Mouse (Mus musculus) hindbrain, embryonic 11.5 days (tissue): Measurements from ENCODE around the gene Slc6a3. TPM values are rescaled to one million over a fixed set of nuclear protein-coding genes. Genes with fewer than 3 reads are reported as not detected.
A peak's percentile ranks its signal among the peaks of the same experiment; 100 is the strongest.

ENCODE experiments used
- ATAC-seq: fragments of 200-750 bp; cut with Nextera tagmentation; 2 replicates; pipeline ENCODE4 v1.8.0; 2017; ENCODE audit warnings: mild to moderate bottlenecking, moderate TSS enrichment, moderate library complexity; ENCODE audit not compliant: low FRiP score
- DNase-seq: peaks from one replicate; pipeline ENCODE4 v3.0.0-alpha.2; 2015; ENCODE audit warnings: low spot score
- H3K27ac ChIP-seq: fragments of 300-500 bp; sonication (generic); 2 replicates; pipeline ENCODE4 v1.5.1; 2014; ENCODE audit warnings: mild to moderate bottlenecking, low read depth, low read length
- H3K27me3 ChIP-seq: fragments of 300-500 bp; sonication (generic); 2 replicates; pipeline ENCODE4 v1.6.1; 2014; ENCODE audit warnings: mild to moderate bottlenecking, low read length, moderate library complexity, mixed read lengths; ENCODE audit not compliant: control insufficient read depth, insufficient read depth
- H3K36me3 ChIP-seq: fragments of 300-500 bp; sonication (generic); 2 replicates; pipeline ENCODE4 v1.6.1; 2014; ENCODE audit warnings: mild to moderate bottlenecking, low read length, moderate library complexity, mixed read lengths; ENCODE audit not compliant: control insufficient read depth, insufficient read depth
- H3K4me1 ChIP-seq: fragments of 300-500 bp; sonication (generic); replicated peaks from 2 replicates; pipeline ENCODE4 v1.6.1; 2014; ENCODE audit warnings: low read length, mixed read lengths; ENCODE audit not compliant: control insufficient read depth, insufficient read depth
- H3K4me2 ChIP-seq: fragments of 300-500 bp; sonication (generic); replicated peaks from 2 replicates; pipeline ENCODE4 v1.6.1; 2014; ENCODE audit warnings: mild to moderate bottlenecking, low read depth, low read length
- H3K4me3 ChIP-seq: fragments of 300-500 bp; sonication (generic); 2 replicates; pipeline ENCODE4 v1.5.1; 2014; ENCODE audit warnings: low read depth, low read length
- H3K9ac ChIP-seq: fragments of 300-500 bp; sonication (generic); 2 replicates; pipeline ENCODE4 v1.6.1; 2014; ENCODE audit warnings: low read depth, low read length
- H3K9me3 ChIP-seq: fragments of 300-500 bp; sonication (generic); 2 replicates; pipeline ENCODE4 v1.6.1; 2016; ENCODE audit warnings: low read length; ENCODE audit not compliant: control insufficient read depth
- WGBS: fragments of 180-500 bp; shearing (Covaris S2); extraction: QIAGEN DNeasy Blood & Tissue Kit; methylation state at CpG from one replicate; pipeline ENCODE4 v1.1.7; 2014; 5-methylcytosine and 5-hydroxymethylcytosine counted together
- polyA plus RNA-seq: library from polyadenylated mRNA; unstranded; fragments of >200 nt; fragmentation: Nextera tagmentation; extraction: Ambion mirVana; gene quantifications from 2 replicates; pipeline ENCODE4 v1.2.1, GENCODE M21; 2014

Slc6a3 gene
- polyA plus RNA-seq, 1 experiment from 2014 or later, result 0.36 TPM

GRCm38 (mm10) chr13:73603522-73604155 lies 67.1 kb downstream of the Slc6a3 start, which contains the start of gene Clptm1l:
Clptm1l (plus strand) TSS chr13:73604006.
- peak within 1 kb of the TSS; percentile 58 for H3K27ac ChIP-seq
- no peaks in the 10 kb centered on the region for H3K27me3 ChIP-seq
- no peaks in the 10 kb centered on the region for H3K9me3 ChIP-seq
- ATAC-seq (peak; percentile 96), DNase-seq (peak; percentile 98)
- H3K4me1 ChIP-seq, result 0 out of 2 replicates have a peak, but pooled peaks cover 3% of the 10 kb centered on the region
- WGBS, result under 1% methylated on average over 53 of the region's 53 CpGs
- peaks cover 3% of the 10 kb centered on the region; the same call in 1 of the 2 replicates for H3K36me3 ChIP-seq
- H3K9ac ChIP-seq, result peak within 1 kb of the TSS; percentile 83
- H3K4me3 ChIP-seq, result peak within 1 kb of the TSS; percentile 85
- H3K4me2 ChIP-seq, result peak within 1 kb of the TSS; percentile 86

DNA sequence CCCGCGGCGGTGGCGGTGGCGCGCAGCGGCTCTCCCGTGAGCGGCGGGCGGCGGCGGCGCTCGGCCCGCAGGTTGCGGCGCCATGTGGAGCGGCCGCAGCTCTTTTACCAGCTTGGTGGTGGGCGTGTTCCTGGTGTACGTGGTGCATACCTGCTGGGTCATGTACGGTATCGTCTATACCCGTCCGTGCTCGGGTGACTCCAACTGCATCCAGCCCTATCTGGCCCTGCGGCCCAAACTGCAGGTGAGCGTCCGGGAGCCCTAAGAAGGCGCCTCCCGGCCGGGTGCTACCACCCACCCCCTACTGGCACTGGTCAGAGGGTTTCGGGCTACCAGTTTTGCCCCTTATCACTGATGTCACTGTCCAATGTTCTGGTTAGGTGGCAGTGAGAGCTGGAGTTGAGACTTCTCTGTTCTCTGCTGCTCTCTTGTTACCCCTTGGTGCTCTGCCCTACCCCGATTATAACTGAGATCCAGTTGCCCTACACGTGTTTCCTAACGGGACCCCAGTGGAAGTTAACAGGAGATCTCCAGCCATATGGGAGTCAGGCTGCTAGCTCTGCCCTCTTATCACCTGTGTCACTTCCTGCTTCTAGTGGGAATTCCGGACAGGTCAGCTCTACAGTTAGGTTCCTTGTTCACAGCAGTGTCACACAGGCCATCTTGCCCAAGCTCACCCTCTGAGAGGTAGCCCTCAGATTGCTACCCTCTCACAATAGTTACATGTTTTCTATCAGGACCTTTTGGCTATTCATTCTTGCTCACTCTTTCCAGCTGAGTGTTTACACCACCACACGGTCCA lies 67.8 kb downstream of the Slc6a3 start:
- peak overlapping the region; percentile 30; the same call in 1 of the 2 replicates for H3K27ac ChIP-seq
- no peaks in the 10 kb centered on the region for H3K9me3 ChIP-seq
- no peaks in the 10 kb centered on the region for H3K27me3 ChIP-seq
- peak overlapping the region; percentile 85 for H3K4me3 ChIP-seq
- 0 out of 2 replicates have a peak, but pooled peaks cover 3% of the 10 kb centered on the region for H3K4me1 ChIP-seq
- peaks cover 3% of the 10 kb centered on the region for H3K36me3 ChIP-seq
- H3K4me2 ChIP-seq, result peak overlapping the region; percentile 86
- ATAC-seq, result peak; percentile 86
- 6% methylated on average over 25 of the region's 39 CpGs for WGBS
- peak overlapping the region; percentile 83 for H3K9ac ChIP-seq
- DNase-seq, result peak; percentile 34

GRCm38 (mm10) chr13:73618406-73618805 lies 81.9 kb downstream of the Slc6a3 start:
- H3K4me2 ChIP-seq, result no peak overlapping the region
- no peaks in the 10 kb centered on the region for H3K9me3 ChIP-seq
- H3K27ac ChIP-seq, result no peak overlapping the region
- ATAC-seq (no peak), DNase-seq (no peak)
- 91% methylated on average over 5 of the region's 5 CpGs for WGBS
- H3K9ac ChIP-seq, result no peak overlapping the region
- H3K27me3 ChIP-seq, result no peaks in the 10 kb centered on the region
- peaks cover 7% of the 10 kb centered on the region; the same call in 1 of the 2 replicates for H3K36me3 ChIP-seq
- no peak overlapping the region for H3K4me3 ChIP-seq
- H3K4me1 ChIP-seq, result no peaks in the 10 kb centered on the region

DNA sequence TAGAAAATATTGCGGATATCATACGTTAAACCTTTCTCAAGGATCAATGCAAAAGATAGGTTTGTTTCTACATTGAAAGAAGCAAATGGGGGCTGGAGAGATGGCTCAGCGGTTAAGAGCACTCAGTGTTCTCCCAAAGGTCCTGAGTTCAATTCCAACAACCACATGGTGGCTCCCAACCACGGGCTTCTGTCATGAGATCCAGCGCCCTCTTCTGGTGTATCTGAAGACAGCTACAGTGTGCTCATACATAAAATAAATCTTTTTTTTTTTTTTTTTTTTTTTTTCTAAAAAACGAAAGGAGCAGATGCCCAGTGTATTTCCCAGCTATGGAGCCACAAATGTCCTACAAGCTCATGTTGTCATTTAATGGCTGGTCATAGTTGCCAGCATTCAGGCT lies 84.1 kb downstream of the Slc6a3 start:
- DNase-seq (peak; percentile 15), ATAC-seq (no peak)
- Histone ChIP-seq H3K4me2 (no peak overlapping the region), H3K27me3 (no peaks in the 10 kb centered on the region), H3K36me3 (peaks cover 5% of the 10 kb centered on the region; the same call in 1 of the 2 replicates), H3K9ac (no peak overlapping the region), H3K27ac (no peak overlapping the region), H3K9me3 (no peaks in the 10 kb centered on the region), H3K4me3 (no peak overlapping the region), H3K4me1 (no peaks in the 10 kb centered on the region)
- 76% methylated on average over 6 of the region's 6 CpGs for WGBS

DNA sequence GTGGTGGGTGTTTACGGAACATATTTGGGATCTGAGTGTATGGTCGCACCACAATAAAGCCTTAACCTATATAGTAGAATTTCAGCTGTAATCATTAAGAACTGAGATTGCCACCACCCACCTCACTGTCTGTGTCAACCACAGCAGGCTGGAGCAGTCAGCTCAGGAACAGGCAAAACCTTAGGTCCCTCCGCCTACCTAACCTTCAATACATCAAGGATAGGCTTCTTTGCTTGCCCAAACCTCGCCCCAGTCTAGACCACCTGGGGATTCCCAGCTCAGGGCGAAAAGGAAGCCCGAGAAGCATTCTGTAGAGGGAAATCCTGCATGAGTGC lies 89.8 kb downstream of the Slc6a3 start:
- Histone ChIP-seq H3K4me2 (peak overlapping the region; percentile 65), H3K9me3 (no peaks in the 10 kb centered on the region), H3K4me1 (no peaks in the 10 kb centered on the region), H3K4me3 (peak overlapping the region; percentile 38), H3K27ac (no peak overlapping the region), H3K27me3 (no peaks in the 10 kb centered on the region), H3K36me3 (no peaks in the 10 kb centered on the region), H3K9ac (peak overlapping the region; percentile 65)
- ATAC-seq, result no peak; the same call in 1 of the 2 replicates
- 46% methylated on average over 6 of the region's 6 CpGs for WGBS
- no peak for DNase-seq

- Histone ChIP-seq H3K4me1 (no peaks in the 10 kb centered on the region), H3K4me3 (peak within 1 kb of the TSS; percentile 38), H3K27ac (no peak within 1 kb of the TSS), H3K9ac (peak within 1 kb of the TSS; percentile 65), H3K9me3 (no peaks in the 10 kb centered on the region), H3K4me2 (peak within 1 kb of the TSS; percentile 65), H3K36me3 (no peaks in the 10 kb centered on the region), H3K27me3 (no peaks in the 10 kb centered on the region)
- DNase-seq, result peak; percentile 78
- peak; percentile 88 for ATAC-seq
- 9% methylated on average over 45 of the region's 47 CpGs for WGBS
These were observed 90.4 kb downstream of the Slc6a3 start, which contains the start of gene Tert for GRCm38 (mm10) chr13:73626745-73627549. Tert (plus strand) TSS chr13:73626911.

Other genes with a start within 250 kb of the Slc6a3 start
- 121 and 125 TPM in 2 replicates for gene Mrpl36, start 208.2 kb upstream of the Slc6a3 start, polyA plus RNA-seq
- 311 and 321 TPM in 2 replicates for gene Ndufs6, start 208.2 kb upstream of the Slc6a3 start, polyA plus RNA-seq
- 51.2 and 51.5 TPM in 2 replicates for gene Lpcat1, start 69.5 kb upstream of the Slc6a3 start, polyA plus RNA-seq
- 111 and 112 TPM in 2 replicates for gene Clptm1l, start 67.3 kb downstream of the Slc6a3 start, polyA plus RNA-seq
- gene Tert, start 90.2 kb downstream of the Slc6a3 start, polyA plus RNA-seq, result 3.3 and 5.3 TPM in 2 replicates
- not detected in 2 replicates for gene Slc6a18, start 141.3 kb downstream of the Slc6a3 start, polyA plus RNA-seq
- not detected in 2 replicates for gene Slc6a19, start 168.1 kb downstream of the Slc6a3 start, polyA plus RNA-seq
- gene Slc12a7, start 196.3 kb downstream of the Slc6a3 start, polyA plus RNA-seq, result 34.2 and 34.8 TPM in 2 replicates